Mouse (Mus musculus) mature B cell (primary cell): ENCODE results near the gene Tmem80.

Source experiments
- in situ Hi-C: fragments of 300-500 bp; cut with MboI; formaldehyde crosslinking; loops from 2 replicates; pipeline ENCODE4 v1.14.3; 2019

Tmem80 gene

GRCm38 (mm10) chr7:141361510-141361909 lies 34.0 kb downstream of the Tmem80 start:
- in situ Hi-C loops, result no loop called here

- in situ Hi-C loops, result no loop called here
Measured at GRCm38 (mm10) chr7:141363106-141363751, 35.7 kb downstream of the Tmem80 start.

GRCm38 (mm10) chr7:141363752-141364125 lies 36.2 kb downstream of the Tmem80 start:
- in situ Hi-C loops, result no loop called here

GRCm38 (mm10) chr7:141364349-141365048 lies 37.0 kb downstream of the Tmem80 start:
- in situ Hi-C loops, result no loop called here

- in situ Hi-C loops, result no loop called here
Measured at GRCm38 (mm10) chr7:141365049-141365445, 37.5 kb downstream of the Tmem80 start.

GRCm38 (mm10) chr7:141367358-141367757 lies 39.8 kb downstream of the Tmem80 start:
- in situ Hi-C loops, result no loop called here

- in situ Hi-C loops, result no loop called here
Measured at GRCm38 (mm10) chr7:141369918-141370317, 42.4 kb downstream of the Tmem80 start.

- in situ Hi-C loops, result no loop called here
Measured at GRCm38 (mm10) chr7:141371942-141372595, 44.5 kb downstream of the Tmem80 start.

- in situ Hi-C loops, result no loop called here
Measured at GRCm38 (mm10) chr7:141373611-141374010, 46.1 kb downstream of the Tmem80 start.

GRCm38 (mm10) chr7:141374399-141374798 lies 46.9 kb downstream of the Tmem80 start:
- in situ Hi-C loops, result no loop called here

- in situ Hi-C loops, result no loop called here
Measured at GRCm38 (mm10) chr7:141379584-141379983, 52.0 kb downstream of the Tmem80 start.

GRCm38 (mm10) chr7:141381068-141381835 lies 53.7 kb downstream of the Tmem80 start:
- in situ Hi-C loops, result no loop called here
